Mouse (Mus musculus) cerebellum, adult 2 months (tissue): Measurements from ENCODE around the gene Lmnb2.

Experiments
- CTCF ChIP-seq: fragments of 200-500 bp; IDR thresholded peaks from 2 replicates; pipeline ENCODE4 v1.5.1; 2011; ENCODE audit warnings: low read depth, mild to moderate bottlenecking, control low read depth, low read length, moderate library complexity, borderline replicate concordance; ENCODE audit not compliant: insufficient read depth
- POLR2A ChIP-seq: fragments of 200-500 bp; IDR thresholded peaks from 2 replicates; pipeline ENCODE4 v1.6.1; 2011; ENCODE audit warnings: low read length, control low read depth, borderline replicate concordance; ENCODE audit not compliant: insufficient read depth

DNA sequence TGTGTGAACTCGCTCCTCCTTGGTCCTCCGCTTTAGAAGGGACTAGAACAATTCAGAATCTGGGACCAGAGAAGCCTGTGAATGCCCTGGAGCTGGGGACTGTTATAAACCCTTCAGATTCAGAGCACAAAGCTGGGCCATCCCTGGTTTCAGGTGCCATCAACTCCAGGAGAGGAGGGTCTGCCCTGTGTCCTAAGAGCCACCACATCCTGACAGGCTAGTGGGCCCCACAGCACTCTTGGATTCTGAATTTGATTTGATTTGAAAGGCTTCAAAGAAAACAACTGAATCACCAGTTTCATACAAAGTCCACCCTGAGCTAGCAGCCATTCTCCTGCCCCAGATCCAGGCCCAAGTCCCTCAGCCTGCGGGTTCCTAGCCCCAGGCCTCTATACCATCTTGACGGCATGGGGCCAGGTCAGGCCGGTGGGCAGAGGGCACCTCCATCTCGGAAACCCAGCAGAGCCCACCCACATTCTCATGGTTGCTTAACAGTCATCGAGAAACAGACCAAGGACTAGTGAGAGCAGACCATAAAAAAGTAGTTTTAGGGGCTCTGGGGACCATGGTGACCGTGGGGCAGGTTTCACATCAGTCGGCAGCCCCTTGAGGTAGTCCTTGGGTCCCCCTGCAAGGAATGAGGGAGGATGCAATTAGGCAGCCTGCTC lies 15.6 kb downstream of the Lmnb2 start:
- no peak for TF ChIP-seq CTCF
- no peak for TF ChIP-seq POLR2A
